8 mouse cellular contexts compared by ENCODE assay signal in the genomic region with DNA sequence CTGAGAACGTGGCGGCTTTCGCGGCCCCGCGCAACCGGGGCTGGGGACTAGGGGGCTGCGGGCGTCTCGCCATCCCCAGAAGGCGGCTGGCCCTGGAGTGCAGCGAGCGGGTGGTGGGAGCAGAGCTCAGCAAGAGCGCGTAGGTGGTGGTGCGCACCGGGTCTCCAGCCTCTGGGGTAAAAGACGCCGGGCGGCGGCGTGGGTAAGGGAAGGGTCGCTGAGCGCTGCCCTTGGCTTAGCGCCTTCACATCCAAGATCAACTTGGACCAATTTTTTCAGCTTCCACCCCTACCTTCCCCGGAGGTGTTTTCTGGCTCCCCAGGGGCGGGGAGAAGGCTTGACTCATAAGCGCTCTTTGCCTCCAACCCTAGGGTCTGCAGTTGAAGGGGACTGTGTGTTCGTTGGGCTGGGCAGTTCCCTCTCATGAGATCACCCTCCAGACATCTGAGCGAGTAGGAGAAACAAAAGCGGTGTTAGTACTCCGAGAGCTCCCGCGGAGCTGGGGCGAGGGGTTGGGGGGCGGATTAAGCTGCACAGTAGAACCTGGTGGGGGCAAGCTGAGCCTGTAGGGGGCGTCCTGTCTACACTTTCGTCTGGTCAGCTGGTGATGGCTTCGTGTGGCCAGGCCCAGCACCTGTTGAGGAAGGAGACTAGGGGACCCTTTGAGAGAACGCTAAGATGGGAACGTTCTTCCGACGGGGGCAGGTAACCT. TPM values are rescaled to one million over a fixed set of nuclear protein-coding genes. Genes with fewer than 3 reads are reported as not detected.
A peak's percentile ranks its signal among the peaks of the same experiment; 100 is the strongest.
DNase-seq lines count a peak whose midpoint lies in the region; ATAC-seq and TF ChIP-seq lines count a peak whose summit lies in the region.

No protein-coding gene starts in this region.

- H3K9ac ChIP-seq in forebrain, embryonic 12.5 days = peak overlapping the region; percentile 80
- peak overlapping the region; percentile 71 for H3K9ac ChIP-seq in hindbrain, embryonic 14.5 days
- H3K9ac ChIP-seq in limb, embryonic 14.5 days (ENCODE audit: low read depth, low read length, severe bottlenecking) = peak overlapping the region; percentile 69
- peak overlapping the region; percentile 62 for H3K9ac ChIP-seq in neural tube, embryonic 14.5 days (replicated peaks; ENCODE audit: low read depth, low read length)

- no peaks in the 10 kb centered on the region for H3K9me3 ChIP-seq in forebrain, embryonic 12.5 days
- no peaks in the 10 kb centered on the region for H3K9me3 ChIP-seq in hindbrain, embryonic 14.5 days (ENCODE audit: control insufficient read depth, low read length)
- H3K9me3 ChIP-seq in limb, embryonic 14.5 days (ENCODE audit: control insufficient read depth, low read length) = no peaks in the 10 kb centered on the region
- H3K9me3 ChIP-seq in neural tube, embryonic 14.5 days (ENCODE audit: control insufficient read depth, low read length) = no peaks in the 10 kb centered on the region

- peak; percentile 52 for DNase-seq in adrenal gland, postnatal 10 days
- no peak for DNase-seq in adrenal gland, adult 8-10 months
- DNase-seq in brain, adult 2 months (ENCODE audit: low read depth, low spot score) = peak; percentile 87
- peak; percentile 65 for DNase-seq in hindbrain, embryonic 14.5 days (ENCODE audit: low spot score)
- DNase-seq in limb, embryonic 14.5 days (ENCODE audit: low spot score) = peak; percentile 67
- DNase-seq in spleen, postnatal 4 days (ENCODE audit: low spot score in 2 of 2) = no peak

- H3K27ac ChIP-seq in forebrain, embryonic 12.5 days = peak overlapping the region; percentile 85
- H3K27ac ChIP-seq in hindbrain, embryonic 14.5 days = peak overlapping the region; percentile 86
- H3K27ac ChIP-seq in limb, embryonic 14.5 days (replicated peaks; ENCODE audit: low read depth, low read length) = no peak overlapping the region
- H3K27ac ChIP-seq in neural tube, embryonic 14.5 days (ENCODE audit: low read depth, low read length) = peak overlapping the region; percentile 89

- TF ChIP-seq POLR2A in limb, embryonic 14.5 days (IDR thresholded peaks at IDR 0.05; ENCODE audit: borderline replicate concordance, extremely low read depth, insufficient read depth, insufficient read length) = no peak

- peak; percentile 66 for ATAC-seq in forebrain, embryonic 12.5 days (ENCODE audit: low FRiP score)
- ATAC-seq in hindbrain, embryonic 14.5 days (ENCODE audit: low FRiP score) = peak; percentile 59; the same call in 1 of the 2 replicates
- ATAC-seq in limb, embryonic 14.5 days (ENCODE audit: low FRiP score, low read depth) = 0 out of 2 replicates have a peak, but pooled peaks have one; percentile 7
- ATAC-seq in neural tube, embryonic 14.5 days (ENCODE audit: low read depth) = peak; percentile 38

- H3K4me2 ChIP-seq in forebrain, embryonic 12.5 days = peak overlapping the region; percentile 87
- H3K4me2 ChIP-seq in hindbrain, embryonic 14.5 days (replicated peaks) = peak overlapping the region; percentile 97
- H3K4me2 ChIP-seq in limb, embryonic 14.5 days (replicated peaks; ENCODE audit: low read depth, low read length, severe bottlenecking) = peak overlapping the region; percentile 94
- peak overlapping the region; percentile 76 for H3K4me2 ChIP-seq in neural tube, embryonic 14.5 days (ENCODE audit: low read depth, low read length)

- 1% methylated on average over 43 of the region's 43 CpGs for WGBS in forebrain, embryonic 12.5 days
- WGBS in hindbrain, embryonic 14.5 days = under 1% methylated on average over 41 of the region's 43 CpGs
- under 1% methylated on average over 33 of the region's 43 CpGs for WGBS in limb, embryonic 14.5 days
- 1% methylated on average over 43 of the region's 43 CpGs for WGBS in neural tube, embryonic 14.5 days

- peaks cover 44% of the 10 kb centered on the region for H3K4me1 ChIP-seq in forebrain, embryonic 12.5 days
- H3K4me1 ChIP-seq in hindbrain, embryonic 14.5 days (replicated peaks; ENCODE audit: control insufficient read depth, insufficient read depth, low read length) = peaks cover 32% of the 10 kb centered on the region
- H3K4me1 ChIP-seq in limb, embryonic 14.5 days (ENCODE audit: control insufficient read depth, insufficient read depth, low read length) = 0 out of 2 replicates have a peak, but pooled peaks cover 3% of the 10 kb centered on the region
- H3K4me1 ChIP-seq in neural tube, embryonic 14.5 days (ENCODE audit: control insufficient read depth, insufficient read depth, low read length) = peaks cover 7% of the 10 kb centered on the region

- H3K27me3 ChIP-seq in forebrain, embryonic 12.5 days = peaks cover 43% of the 10 kb centered on the region
- H3K27me3 ChIP-seq in hindbrain, embryonic 14.5 days (ENCODE audit: control insufficient read depth, insufficient read depth, low read length) = peaks cover 15% of the 10 kb centered on the region
- H3K27me3 ChIP-seq in limb, embryonic 14.5 days (ENCODE audit: control insufficient read depth, insufficient read depth, low read length) = peaks cover 33% of the 10 kb centered on the region
- peaks cover 4% of the 10 kb centered on the region; the same call in 1 of the 2 replicates for H3K27me3 ChIP-seq in neural tube, embryonic 14.5 days (ENCODE audit: control insufficient read depth, insufficient read depth, low read length)

- no peaks in the 10 kb centered on the region for H3K36me3 ChIP-seq in forebrain, embryonic 12.5 days (replicated peaks)
- no peaks in the 10 kb centered on the region for H3K36me3 ChIP-seq in hindbrain, embryonic 14.5 days (replicated peaks; ENCODE audit: control insufficient read depth, insufficient read depth)
- no peaks in the 10 kb centered on the region for H3K36me3 ChIP-seq in limb, embryonic 14.5 days (ENCODE audit: control insufficient read depth, insufficient read depth, low read length)
- H3K36me3 ChIP-seq in neural tube, embryonic 14.5 days (ENCODE audit: control insufficient read depth, insufficient read depth, low read length) = no peaks in the 10 kb centered on the region

- peak overlapping the region; percentile 69 for H3K4me3 ChIP-seq in forebrain, embryonic 12.5 days (replicated peaks)
- peak overlapping the region; percentile 83 for H3K4me3 ChIP-seq in hindbrain, embryonic 14.5 days (replicated peaks; ENCODE audit: low read length)
- peak overlapping the region; percentile 67 for H3K4me3 ChIP-seq in limb, embryonic 14.5 days (replicated peaks; ENCODE audit: low read length)
- peak overlapping the region; percentile 94 for H3K4me3 ChIP-seq in neural tube, embryonic 14.5 days (ENCODE audit: low read depth, low read length)

RNA-seq across cellular contexts. Expression of gene Galnt16, which starts 1.7 kb away (rescaled TPM):
- total RNA-seq in adrenal gland, postnatal 10 days (2021) = 10 to 100 TPM; 16.3 to 16.8 TPM
- total RNA-seq in adrenal gland, adult 8-10 months (2022) = 10 to 100 TPM in 1 of 4 experiments, 1 to 10 TPM in 3; 9.3 to 14.4 (median 9.6) TPM
- polyA plus RNA-seq in forebrain, embryonic 12.5 days (2016; fragmentation: Nextera tagmentation; extraction: Ambion mirVana) = 29.4 and 31.6 TPM in 2 replicates
- polyA plus RNA-seq in hindbrain, embryonic 14.5 days (2014; fragmentation: Nextera tagmentation; extraction: Ambion mirVana) = 20.2 and 21.2 TPM in 2 replicates
- polyA plus RNA-seq in limb, embryonic 14.5 days (2012; rRNA removed) = 19.1 and 20.2 TPM in 2 replicates
- polyA plus RNA-seq in limb, embryonic 14.5 days (2014; fragmentation: Nextera tagmentation; extraction: Ambion mirVana) = 12.4 and 15.7 TPM in 2 replicates
- polyA plus RNA-seq in neural tube, embryonic 14.5 days (2014; fragmentation: Nextera tagmentation; extraction: Ambion mirVana) = 21.2 and 22.7 TPM in 2 replicates

RNA-seq across cellular contexts. Expression of gene Exd2, which starts 56.9 kb away (rescaled TPM):
- 10 to 100 TPM; 17.0 to 17.5 TPM for total RNA-seq in adrenal gland, postnatal 10 days (2021)
- 10 to 100 TPM; 24.7 to 42.5 (median 31.2) TPM for total RNA-seq in adrenal gland, adult 8-10 months (2022)
- 52.7 and 54.1 TPM in 2 replicates for polyA plus RNA-seq in forebrain, embryonic 12.5 days (2016; fragmentation: Nextera tagmentation; extraction: Ambion mirVana)
- polyA plus RNA-seq in hindbrain, embryonic 14.5 days (2014; fragmentation: Nextera tagmentation; extraction: Ambion mirVana) = 48.1 and 51.8 TPM in 2 replicates
- polyA plus RNA-seq in limb, embryonic 14.5 days (2012; rRNA removed) = 30.5 and 33.1 TPM in 2 replicates
- 22.8 and 28.7 TPM in 2 replicates for polyA plus RNA-seq in limb, embryonic 14.5 days (2014; fragmentation: Nextera tagmentation; extraction: Ambion mirVana)
- polyA plus RNA-seq in neural tube, embryonic 14.5 days (2014; fragmentation: Nextera tagmentation; extraction: Ambion mirVana) = 60.9 and 63.6 TPM in 2 replicates

Comparison
In these comparisons a context has a peak if more than half of its experiments do, and no peak if none do; other contexts are left out.
1. DNase-seq: peak in adrenal gland, postnatal 10 days (single experiment), brain, adult 2 months (single experiment), hindbrain, embryonic 14.5 days (single experiment) and limb, embryonic 14.5 days (single experiment); none in adrenal gland, adult 8-10 months (single experiment) and spleen, postnatal 4 days (0 of 2).
2. ATAC-seq: peak in every context shown above with its lines; median percentile 66 in forebrain, embryonic 12.5 days; 59 in hindbrain, embryonic 14.5 days; 38 in neural tube, embryonic 14.5 days; 7 in limb, embryonic 14.5 days.
3. Peak in every context shown above with its lines, with median percentiles within 50 percentile points of each other: H3K4me2 ChIP-seq, H3K4me3 ChIP-seq and H3K9ac ChIP-seq.